Mouse (Mus musculus): ENCODE results near the gene Gm4491.
A peak's percentile ranks its signal among the peaks of the same experiment; 100 is the strongest.

Gene Gm4491

GRCm38 (mm10) chr14:57115823-57116544 lies at the start of gene Gm4491:
Gm4491 (minus strand) TSS chr14:57115883.
- DNase-seq (ENCODE audit: low read depth, low spot score): peak; percentile 20

GRCm38 (mm10) chr14:57161833-57162232 lies 46.1 kb upstream of the Gm4491 start:
- DNase-seq (ENCODE audit: low read depth, low spot score): no peak

- DNase-seq (ENCODE audit: low read depth, low spot score): no peak
Measured at GRCm38 (mm10) chr14:57161201-57161600, 45.5 kb upstream of the Gm4491 start.

GRCm38 (mm10) chr14:57154916-57155315 lies 39.2 kb upstream of the Gm4491 start:
- no peak for DNase-seq (ENCODE audit: low read depth, low spot score)

- no peak for DNase-seq (ENCODE audit: low read depth, low spot score)
Measured at GRCm38 (mm10) chr14:57145741-57146140, 30.1 kb upstream of the Gm4491 start.

- DNase-seq (ENCODE audit: low read depth, low spot score): no peak
Measured at GRCm38 (mm10) chr14:57135265-57135664, 19.6 kb upstream of the Gm4491 start.

GRCm38 (mm10) chr14:57133161-57133661 lies 17.5 kb upstream of the Gm4491 start, which contains the start of gene Gjb6:
Gjb6 (minus strand) TSS chr14:57133611.
- peak; percentile 30 for DNase-seq (ENCODE audit: low read depth, low spot score)

- no peak for DNase-seq (ENCODE audit: low read depth, low spot score)
Measured at GRCm38 (mm10) chr14:57127383-57127782, 11.7 kb upstream of the Gm4491 start.

- no peak for DNase-seq (ENCODE audit: low read depth, low spot score)
Measured at GRCm38 (mm10) chr14:57122295-57122694, 6.6 kb upstream of the Gm4491 start.

- DNase-seq (ENCODE audit: low read depth, low spot score): peak; percentile 53
Measured at GRCm38 (mm10) chr14:57109194-57109593, 6.5 kb downstream of the Gm4491 start.

GRCm38 (mm10) chr14:57107916-57108315 lies 7.8 kb downstream of the Gm4491 start:
- no peak for DNase-seq (ENCODE audit: low read depth, low spot score)

GRCm38 (mm10) chr14:57107091-57107490 lies 8.6 kb downstream of the Gm4491 start:
- DNase-seq (ENCODE audit: low read depth, low spot score): no peak

- DNase-seq (ENCODE audit: low read depth, low spot score): no peak
Measured at GRCm38 (mm10) chr14:57105721-57106120, 10.0 kb downstream of the Gm4491 start.

- DNase-seq (ENCODE audit: low read depth, low spot score): no peak
Measured at GRCm38 (mm10) chr14:57105111-57105510, 10.6 kb downstream of the Gm4491 start.

GRCm38 (mm10) chr14:57104106-57105023 lies 11.3 kb downstream of the Gm4491 start, which contains the start of gene Gjb2:
Gjb2 (minus strand) TSS chr14:57104702.
- peak; percentile 82 for DNase-seq (ENCODE audit: low read depth, low spot score)

GRCm38 (mm10) chr14:57103711-57104105 lies 12.0 kb downstream of the Gm4491 start:
- peak; percentile 21 for DNase-seq (ENCODE audit: low read depth, low spot score)

GRCm38 (mm10) chr14:57103121-57103520 lies 12.6 kb downstream of the Gm4491 start:
- no peak for DNase-seq (ENCODE audit: low read depth, low spot score)

GRCm38 (mm10) chr14:57101623-57102022 lies 14.1 kb downstream of the Gm4491 start:
- no peak for DNase-seq (ENCODE audit: low read depth, low spot score)

GRCm38 (mm10) chr14:57095855-57096254 lies 19.8 kb downstream of the Gm4491 start:
- no peak for DNase-seq (ENCODE audit: low read depth, low spot score)

GRCm38 (mm10) chr14:57093029-57093428 lies 22.7 kb downstream of the Gm4491 start:
- peak; percentile 84 for DNase-seq (ENCODE audit: low read depth, low spot score)

- DNase-seq (ENCODE audit: low read depth, low spot score): no peak
Measured at GRCm38 (mm10) chr14:57090001-57090400, 25.7 kb downstream of the Gm4491 start.

GRCm38 (mm10) chr14:57089107-57089506 lies 26.6 kb downstream of the Gm4491 start:
- no peak for DNase-seq (ENCODE audit: low read depth, low spot score)
